Mouse (Mus musculus) bone marrow, adult 2 months (tissue): ENCODE results near the gene Wdhd1. TPM values are rescaled to one million over a fixed set of nuclear protein-coding genes. Genes with fewer than 3 reads are reported as not detected.

Experiments used
- H3K27ac ChIP-seq: fragments of 200-500 bp; 2 replicates; pipeline ENCODE4 v1.5.1; 2012; ENCODE audit warnings: low read depth, mild to moderate bottlenecking, control low read depth, inconsistent platforms, low read length; ENCODE audit not compliant: control insufficient read depth, poor library complexity, insufficient read depth
- H3K4me1 ChIP-seq: fragments of 200-500 bp; 2 replicates; pipeline ENCODE4 v1.6.1; 2011; ENCODE audit warnings: low read length; ENCODE audit not compliant: control insufficient read depth, insufficient read depth
- H3K4me3 ChIP-seq: fragments of 200-500 bp; replicated peaks from 2 replicates; pipeline ENCODE3; 2011; ENCODE audit warnings: mild to moderate bottlenecking, low read depth, low read length, control low read depth; ENCODE audit not compliant: control insufficient read depth
- CTCF ChIP-seq: fragments of 200-500 bp; IDR thresholded peaks from 2 replicates; pipeline ENCODE4 v1.5.1; 2011; ENCODE audit warnings: low read length, control low read depth; ENCODE audit not compliant: control insufficient read depth, insufficient read depth
- POLR2A ChIP-seq: fragments of 200-500 bp; IDR thresholded peaks from 2 replicates; pipeline ENCODE4 v1.6.1; 2011; ENCODE audit warnings: low read depth, mild to moderate bottlenecking, control low read depth, low read length, borderline replicate concordance; ENCODE audit not compliant: control insufficient read depth
- WGBS: fragments of 180-500 bp; shearing (Covaris S2); methylation state at CpG from one replicate; pipeline ENCODE4 v1.1.7; 2018; 5-methylcytosine and 5-hydroxymethylcytosine counted together
- polyA plus RNA-seq: library from polyadenylated mRNA; stranded (reverse); fragments of >200 nt; gene quantifications from 2 replicates; pipeline ENCODE4 v1.2.4, GENCODE M21; 2011; ENCODE audit warnings: low replicate concordance; ENCODE audit not compliant: missing spikeins, insufficient read depth, insufficient read length

Wdhd1 gene
- polyA plus RNA-seq, 1 experiment, result 69.3 TPM

GRCm38 (mm10) chr14:47269706-47270105, 7.0 kb downstream of the Wdhd1 start:
- no peak overlapping the region for H3K27ac ChIP-seq
- no peaks in the 10 kb centered on the region for H3K4me1 ChIP-seq
- TF ChIP-seq CTCF, result no peak
- no peak for TF ChIP-seq POLR2A
- no peak overlapping the region for H3K4me3 ChIP-seq
- 95% methylated on average over 2 of the region's 2 CpGs for WGBS

GRCm38 (mm10) chr14:47269056-47269455, 7.6 kb downstream of the Wdhd1 start:
- H3K4me3 ChIP-seq, result no peak overlapping the region
- no peaks in the 10 kb centered on the region for H3K4me1 ChIP-seq
- H3K27ac ChIP-seq, result no peak overlapping the region
- WGBS, result 97% methylated on average over 4 of the region's 4 CpGs
- TF ChIP-seq POLR2A, result no peak
- TF ChIP-seq CTCF, result no peak

GRCm38 (mm10) chr14:47265829-47266228, 10.8 kb downstream of the Wdhd1 start:
- 96% methylated on average over 8 of the region's 8 CpGs for WGBS
- no peak overlapping the region for H3K4me3 ChIP-seq
- no peak overlapping the region for H3K27ac ChIP-seq
- H3K4me1 ChIP-seq, result no peaks in the 10 kb centered on the region
- no peak for TF ChIP-seq POLR2A
- TF ChIP-seq CTCF, result no peak

GRCm38 (mm10) chr14:47264866-47265265, 11.8 kb downstream of the Wdhd1 start:
- no peaks in the 10 kb centered on the region for H3K4me1 ChIP-seq
- 91% methylated on average over 3 of the region's 3 CpGs for WGBS
- no peak overlapping the region for H3K4me3 ChIP-seq
- H3K27ac ChIP-seq, result no peak overlapping the region
- TF ChIP-seq POLR2A, result no peak
- TF ChIP-seq CTCF, result no peak

- 84% methylated on average over 6 of the region's 6 CpGs for WGBS
- no peaks in the 10 kb centered on the region for H3K4me1 ChIP-seq
- no peak overlapping the region for H3K4me3 ChIP-seq
- TF ChIP-seq CTCF, result no peak
- H3K27ac ChIP-seq, result no peak overlapping the region
Measured at GRCm38 (mm10) chr14:47249839-47250238, 26.8 kb downstream of the Wdhd1 start.

GRCm38 (mm10) chr14:47242753-47243152, 33.9 kb downstream of the Wdhd1 start:
- TF ChIP-seq POLR2A, result no peak
- TF ChIP-seq CTCF, result no peak
- H3K4me3 ChIP-seq, result no peak overlapping the region
- H3K4me1 ChIP-seq, result peaks cover 2% of the 10 kb centered on the region; the same call in 1 of the 2 replicates
- no peak overlapping the region for H3K27ac ChIP-seq
- 78% methylated on average over 4 of the region's 4 CpGs for WGBS

- WGBS, result 89% methylated on average over 6 of the region's 6 CpGs
- Histone ChIP-seq H3K4me1 (peaks cover 2% of the 10 kb centered on the region; the same call in 1 of the 2 replicates), H3K27ac (peak overlapping the region; percentile 57), H3K4me3 (no peak overlapping the region)
- no peak for TF ChIP-seq CTCF
- no peak for TF ChIP-seq POLR2A
Measured at GRCm38 (mm10) chr14:47241046-47241445, 35.6 kb downstream of the Wdhd1 start.

GRCm38 (mm10) chr14:47240600-47240999, 36.1 kb downstream of the Wdhd1 start:
- 42% methylated on average over 1 of the region's 1 CpGs for WGBS
- H3K4me1 ChIP-seq, result peaks cover 2% of the 10 kb centered on the region; the same call in 1 of the 2 replicates
- TF ChIP-seq POLR2A (no peak), CTCF (no peak)
- H3K4me3 ChIP-seq, result no peak overlapping the region
- peak overlapping the region; percentile 7; the same call in 1 of the 2 replicates for H3K27ac ChIP-seq

- 77% methylated on average over 4 of the region's 4 CpGs for WGBS
- Histone ChIP-seq H3K4me1 (peaks cover 5% of the 10 kb centered on the region), H3K4me3 (no peak overlapping the region), H3K27ac (no peak overlapping the region)
- TF ChIP-seq POLR2A (no peak), CTCF (no peak)
Measured at GRCm38 (mm10) chr14:47237286-47237685, 39.4 kb downstream of the Wdhd1 start.
